Mouse (Mus musculus): Measurements from ENCODE around the gene Ncaph2. TPM values are rescaled to one million over a fixed set of nuclear protein-coding genes. Genes with fewer than 3 reads are reported as not detected.

Gene Ncaph2
- 121 to 132 TPM (median 123 TPM) in 4 replicates for total RNA-seq (2023)

GRCm38 (mm10) chr15:89355241-89356187 lies at the start of gene Ncaph2, which contains the start of gene Lmf2:
Gene Ncaph2, plus strand, starts transcription at chr15:89355719.
Gene Lmf2, minus strand, starts transcription at chr15:89355659.

GRCm38 (mm10) chr15:89315190-89315731 lies 40.3 kb upstream of the Ncaph2 start, which contains the start of gene Sbf1:
Gene Sbf1, minus strand, starts transcription at chr15:89315311.

GRCm38 (mm10) chr15:89322670-89323522 lies 32.6 kb upstream of the Ncaph2 start, which contains the start of gene Adm2:
Gene Adm2, plus strand, starts transcription at chr15:89322720.

GRCm38 (mm10) chr15:89334271-89334670 lies 21.2 kb upstream of the Ncaph2 start, which contains the start of gene Miox:
Gene Miox, plus strand, starts transcription at chr15:89334398.

GRCm38 (mm10) chr15:89373762-89374248 lies 18.3 kb downstream of the Ncaph2 start, which contains the start of gene Sco2:
Gene Sco2, minus strand, starts transcription at chr15:89373846.

GRCm38 (mm10) chr15:89376957-89377356 lies 21.4 kb downstream of the Ncaph2 start, which contains the start of gene Tymp:
Gene Tymp, minus strand, starts transcription at chr15:89377039.

GRCm38 (mm10) chr15:89378831-89379401 lies 23.4 kb downstream of the Ncaph2 start, which contains the start of gene Odf3b:
Gene Odf3b, minus strand, starts transcription at chr15:89379282.

GRCm38 (mm10) chr15:89384617-89385016 lies 29.1 kb downstream of the Ncaph2 start, which contains the start of gene Klhdc7b:
Gene Klhdc7b, plus strand, starts transcription at chr15:89384917.

GRCm38 (mm10) chr15:89410118-89410517 lies 54.6 kb downstream of the Ncaph2 start, which contains the start of gene Syce3:
Gene Syce3, minus strand, starts transcription at chr15:89410503.

Other genes with a start within 250 kb of the Ncaph2 start
- gene Tubgcp6, start 232.6 kb upstream of the Ncaph2 start, total RNA-seq (2023): 55.4 to 58.7 TPM (median 55.8 TPM) in 4 replicates
- gene Hdac10, start 227.0 kb upstream of the Ncaph2 start, total RNA-seq (2023): 83.7 to 94.1 TPM (median 89.5 TPM) in 4 replicates
- 14.5 to 18.8 TPM (median 16.9 TPM) in 4 replicates for gene Mapk12, start 215.0 kb upstream of the Ncaph2 start, total RNA-seq (2023)
- gene Mapk11, start 206.1 kb upstream of the Ncaph2 start, total RNA-seq (2023): 73.3 to 78.7 TPM (median 77.4 TPM) in 4 replicates
- 9.1 to 12.3 TPM (median 11.3 TPM) in 4 replicates for gene Plxnb2, start 174.9 kb upstream of the Ncaph2 start, total RNA-seq (2023)
- gene Dennd6b, start 159.2 kb upstream of the Ncaph2 start, total RNA-seq (2023): 29.9 to 37.7 TPM (median 32.6 TPM) in 4 replicates
- 53.3 to 62.4 TPM (median 58.4 TPM) in 4 replicates for gene Ppp6r2, start 144.2 kb upstream of the Ncaph2 start, total RNA-seq (2023)
- 238 to 267 TPM (median 247 TPM) in 4 replicates for gene Sbf1, start 40.4 kb upstream of the Ncaph2 start, total RNA-seq (2023)
- not detected in 4 replicates for gene Adm2, start 33.0 kb upstream of the Ncaph2 start, total RNA-seq (2023)
- not detected in 4 replicates for gene Miox, start 21.3 kb upstream of the Ncaph2 start, total RNA-seq (2023)
- 38.4 to 46.3 TPM (median 41.9 TPM) in 4 replicates for gene Lmf2, start 60 bp upstream of the Ncaph2 start, total RNA-seq (2023)
- 14.3 to 17.6 TPM (median 15.7 TPM) in 4 replicates for gene Sco2, start 18.1 kb downstream of the Ncaph2 start, total RNA-seq (2023)
- gene Tymp, start 21.3 kb downstream of the Ncaph2 start, total RNA-seq (2023): 0.50 to 1.0 TPM (median 0.87 TPM) in 4 replicates
- gene Odf3b, start 23.6 kb downstream of the Ncaph2 start, total RNA-seq (2023): not detected in 4 replicates
- not detected in 4 replicates for gene Klhdc7b, start 29.2 kb downstream of the Ncaph2 start, total RNA-seq (2023)
- gene Syce3, start 54.8 kb downstream of the Ncaph2 start, total RNA-seq (2023): not detected in 4 replicates
- gene Cpt1b, start 70.1 kb downstream of the Ncaph2 start, total RNA-seq (2023): 7.6 to 14.5 TPM (median 12.0 TPM) in 4 replicates
- gene C730034F03Rik, start 73.9 kb downstream of the Ncaph2 start, total RNA-seq (2023): 10.8 to 14.3 TPM (median 13.9 TPM) in 4 replicates
- gene Gm44502, start 74.0 kb downstream of the Ncaph2 start, total RNA-seq (2023): 0.72 TPM in 1 of 4 replicates, not detected in the others
- 289 to 340 TPM (median 320 TPM) in 4 replicates for gene Chkb, start 74.2 kb downstream of the Ncaph2 start, total RNA-seq (2023)
- gene Mapk8ip2, start 98.2 kb downstream of the Ncaph2 start, total RNA-seq (2023): 0.13 TPM in 1 of 4 replicates, not detected in the others
- 15.0 to 18.5 TPM (median 17.2 TPM) in 4 replicates for gene Arsa, start 121.7 kb downstream of the Ncaph2 start, total RNA-seq (2023)
- gene Shank3, start 143.9 kb downstream of the Ncaph2 start, total RNA-seq (2023): not detected in 4 replicates
- gene Acr, start 212.6 kb downstream of the Ncaph2 start, total RNA-seq (2023): not detected in 4 replicates
- 3.4 to 4.7 TPM (median 4.1 TPM) in 4 replicates for gene Rabl2, start 236.2 kb downstream of the Ncaph2 start, total RNA-seq (2023)

All from B cell, adult 62 days (primary cell).